Mouse (Mus musculus): ENCODE data around the gene Atp5l.

The Atp5l gene

GRCm38 (mm10) chr9:44897024-44897423, 23.5 kb downstream of the Atp5l start:
- peak; percentile 17 for DNase-seq (ENCODE audit: low read depth, low spot score)

GRCm38 (mm10) chr9:44892664-44893063, 27.9 kb downstream of the Atp5l start:
- DNase-seq (ENCODE audit: low read depth, low spot score) = no peak

GRCm38 (mm10) chr9:44891210-44891609, 29.3 kb downstream of the Atp5l start:
- DNase-seq (ENCODE audit: low read depth, low spot score) = no peak

- no peak for DNase-seq (ENCODE audit: low read depth, low spot score)
Observed at GRCm38 (mm10) chr9:44890122-44890521, 30.4 kb downstream of the Atp5l start.

- no peak for DNase-seq (ENCODE audit: low read depth, low spot score)
Observed at GRCm38 (mm10) chr9:44888114-44888624, 32.4 kb downstream of the Atp5l start.

- no peak for DNase-seq (ENCODE audit: low read depth, low spot score)
Observed at GRCm38 (mm10) chr9:44882981-44883569, 37.5 kb downstream of the Atp5l start.

GRCm38 (mm10) chr9:44882436-44882980, 38.0 kb downstream of the Atp5l start:
- peak; percentile 90 for DNase-seq (ENCODE audit: low read depth, low spot score)

- peak; percentile 76 for DNase-seq (ENCODE audit: low read depth, low spot score)
Observed at GRCm38 (mm10) chr9:44881941-44882435, 38.6 kb downstream of the Atp5l start.

GRCm38 (mm10) chr9:44881221-44881871, 39.2 kb downstream of the Atp5l start, which contains the start of gene Kmt2a:
Gene Kmt2a (minus strand): TSS chr9:44881296.
- peak; percentile 95 for DNase-seq (ENCODE audit: low read depth, low spot score)

- DNase-seq (ENCODE audit: low read depth, low spot score) = peak; percentile 19
Observed at GRCm38 (mm10) chr9:44880309-44881081, 40.0 kb downstream of the Atp5l start.

GRCm38 (mm10) chr9:44879694-44880271, 40.8 kb downstream of the Atp5l start:
- DNase-seq (ENCODE audit: low read depth, low spot score) = peak; percentile 14

GRCm38 (mm10) chr9:44878776-44879500, 41.6 kb downstream of the Atp5l start:
- DNase-seq (ENCODE audit: low read depth, low spot score) = no peak

GRCm38 (mm10) chr9:44877686-44878085, 42.9 kb downstream of the Atp5l start:
- no peak for DNase-seq (ENCODE audit: low read depth, low spot score)

GRCm38 (mm10) chr9:44875476-44875875, 45.1 kb downstream of the Atp5l start:
- no peak for DNase-seq (ENCODE audit: low read depth, low spot score)

GRCm38 (mm10) chr9:44874198-44874597, 46.3 kb downstream of the Atp5l start:
- no peak for DNase-seq (ENCODE audit: low read depth, low spot score)

GRCm38 (mm10) chr9:44873665-44874064, 46.9 kb downstream of the Atp5l start:
- no peak for DNase-seq (ENCODE audit: low read depth, low spot score)

GRCm38 (mm10) chr9:44868336-44869094, 52.0 kb downstream of the Atp5l start:
- DNase-seq (ENCODE audit: low read depth, low spot score) = no peak

GRCm38 (mm10) chr9:44867664-44868063, 52.9 kb downstream of the Atp5l start:
- DNase-seq (ENCODE audit: low read depth, low spot score) = no peak

GRCm38 (mm10) chr9:44866501-44867240, 53.9 kb downstream of the Atp5l start:
- DNase-seq (ENCODE audit: low read depth, low spot score) = no peak

All from ES-CJ7 (cell line).